Mouse (Mus musculus): ENCODE measurements around the gene Syce1.

Gene Syce1

GRCm38 (mm10) chr7:140787406-140788052 lies at the start of gene Syce1:
TSS of gene Syce1 (minus strand) at chr7:140787852.
- in situ Hi-C loops (cut with MboI; ENCODE audit: low sequenced_read_pairs) = no loop called here

DNA sequence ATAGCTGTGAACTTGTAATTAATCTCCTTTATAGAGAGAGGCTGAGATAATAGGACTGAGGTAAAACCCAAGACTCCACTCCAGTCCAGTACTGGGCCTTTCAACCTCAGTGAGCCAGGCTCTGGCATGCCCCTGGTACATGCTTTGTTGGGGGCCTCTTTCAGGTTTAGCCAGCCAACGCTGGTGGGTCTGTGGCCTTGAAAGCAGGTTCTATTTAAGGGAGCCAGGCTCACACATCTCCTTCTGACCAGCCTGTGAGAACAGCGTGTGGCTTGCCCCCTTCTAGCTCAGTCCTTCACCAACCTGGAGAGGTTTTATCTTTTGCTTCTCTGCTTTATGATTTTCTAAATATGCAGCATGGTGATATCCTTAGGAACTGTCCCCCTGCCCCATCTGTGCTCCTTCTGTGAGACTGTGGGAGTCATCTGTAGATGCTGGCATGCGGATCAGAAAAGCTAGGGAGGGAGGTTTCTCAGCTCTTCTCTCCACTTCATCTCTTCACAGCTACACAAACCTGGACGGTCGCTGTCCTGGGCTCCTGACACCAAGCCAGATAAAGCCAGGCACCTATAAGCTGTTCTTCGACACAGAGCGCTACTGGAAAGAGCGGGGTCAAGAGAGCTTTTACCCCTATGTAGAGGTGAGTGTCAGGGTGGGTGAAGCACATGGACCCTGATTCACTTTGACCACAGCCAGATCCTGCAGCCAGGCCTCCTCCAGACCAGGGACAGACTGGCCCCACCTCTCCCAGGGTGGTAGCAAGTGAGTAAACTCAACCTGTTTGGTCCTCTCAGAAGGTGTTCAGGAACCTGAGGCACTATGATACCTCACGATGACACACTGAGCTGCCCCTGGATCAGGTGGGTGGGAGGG lies 48.8 kb upstream of the Syce1 start:
- in situ Hi-C loops (cut with MboI; ENCODE audit: low sequenced_read_pairs) = no loop called here

- in situ Hi-C loops (cut with MboI; ENCODE audit: low sequenced_read_pairs) = no loop called here
These were observed 48.1 kb upstream of the Syce1 start for GRCm38 (mm10) chr7:140835758-140836087.

GRCm38 (mm10) chr7:140834968-140835757 lies 47.5 kb upstream of the Syce1 start, which contains the start of gene Urah:
TSS of gene Urah (plus strand) at chr7:140835018.
- in situ Hi-C loops (cut with MboI; ENCODE audit: low sequenced_read_pairs) = no loop called here

GRCm38 (mm10) chr7:140833341-140833740 lies 45.7 kb upstream of the Syce1 start:
- in situ Hi-C loops (cut with MboI; ENCODE audit: low sequenced_read_pairs) = no loop called here

DNA sequence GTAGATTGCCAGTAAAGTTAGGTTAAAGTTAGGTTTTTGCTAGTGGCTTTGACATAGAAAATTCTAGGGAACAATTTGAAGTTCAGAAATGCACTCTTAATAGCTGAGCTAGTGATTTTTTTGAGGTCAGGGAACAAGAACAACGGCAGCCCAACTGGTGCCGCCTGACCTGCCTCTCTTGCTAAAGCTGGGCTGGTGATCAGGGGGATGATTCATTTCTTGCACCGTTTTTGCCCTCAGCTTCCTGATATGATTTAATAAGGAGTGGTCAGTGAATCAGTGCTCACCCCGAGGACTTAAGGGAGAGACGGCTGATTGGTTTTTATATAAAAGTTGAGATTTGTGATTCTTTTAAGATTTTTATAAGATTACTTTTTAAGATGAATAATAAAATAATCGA lies 43.8 kb upstream of the Syce1 start:
- in situ Hi-C loops (cut with MboI; ENCODE audit: low sequenced_read_pairs) = no loop called here

DNA sequence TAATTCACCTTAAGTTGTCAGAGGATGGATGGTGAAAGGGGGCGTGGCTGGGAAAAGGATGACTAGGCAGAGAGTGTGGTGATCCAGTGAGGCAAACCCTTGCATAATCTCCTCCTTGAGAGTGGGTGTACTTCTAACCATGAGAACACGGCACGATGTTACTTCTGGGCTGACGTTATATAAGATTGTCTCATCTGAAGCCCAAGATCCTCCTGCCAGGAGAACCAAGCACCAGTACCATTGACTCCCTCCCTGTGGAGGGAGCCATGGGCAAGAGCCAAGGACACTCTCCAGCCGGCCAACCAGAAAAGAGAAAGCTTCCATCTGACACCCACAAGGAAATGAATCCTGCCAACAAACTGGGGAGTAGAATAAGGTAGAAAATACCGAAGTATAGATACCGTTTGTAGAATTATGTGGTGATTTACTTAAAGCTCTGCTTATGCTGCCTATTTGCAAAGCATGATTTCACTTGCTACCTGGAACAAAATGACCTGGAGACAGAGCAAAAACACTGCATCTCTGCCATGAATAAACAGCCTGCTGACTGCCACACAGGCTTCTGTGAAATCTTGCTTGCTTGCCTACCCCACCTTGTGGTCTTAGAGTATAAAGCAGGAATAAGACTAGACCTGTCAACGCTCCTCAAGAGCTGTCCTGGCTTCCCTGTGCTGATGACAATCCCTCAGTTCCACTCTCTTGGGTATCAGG lies 40.7 kb upstream of the Syce1 start:
- in situ Hi-C loops (cut with MboI; ENCODE audit: low sequenced_read_pairs) = no loop called here

DNA sequence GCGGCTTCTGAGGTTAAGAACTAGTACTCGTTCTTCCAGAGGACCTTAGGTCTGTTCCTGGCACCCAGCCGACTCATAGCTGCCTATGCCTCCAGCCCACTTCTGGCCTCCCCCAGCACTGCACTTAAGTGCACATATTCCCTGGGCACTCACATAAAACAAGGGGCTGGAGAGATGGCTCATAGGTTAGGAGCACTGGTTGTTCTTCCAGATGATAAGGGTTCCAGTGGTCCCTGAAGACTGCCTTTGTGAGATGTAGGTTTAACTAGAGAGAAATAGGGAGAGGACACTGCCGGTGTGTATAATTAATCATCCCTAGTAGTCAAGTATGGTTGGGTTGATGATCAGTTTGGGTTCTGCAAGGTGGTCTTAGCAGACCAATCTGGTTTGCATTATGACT lies 35.1 kb upstream of the Syce1 start:
- in situ Hi-C loops (cut with MboI; ENCODE audit: low sequenced_read_pairs) = no loop called here

DNA sequence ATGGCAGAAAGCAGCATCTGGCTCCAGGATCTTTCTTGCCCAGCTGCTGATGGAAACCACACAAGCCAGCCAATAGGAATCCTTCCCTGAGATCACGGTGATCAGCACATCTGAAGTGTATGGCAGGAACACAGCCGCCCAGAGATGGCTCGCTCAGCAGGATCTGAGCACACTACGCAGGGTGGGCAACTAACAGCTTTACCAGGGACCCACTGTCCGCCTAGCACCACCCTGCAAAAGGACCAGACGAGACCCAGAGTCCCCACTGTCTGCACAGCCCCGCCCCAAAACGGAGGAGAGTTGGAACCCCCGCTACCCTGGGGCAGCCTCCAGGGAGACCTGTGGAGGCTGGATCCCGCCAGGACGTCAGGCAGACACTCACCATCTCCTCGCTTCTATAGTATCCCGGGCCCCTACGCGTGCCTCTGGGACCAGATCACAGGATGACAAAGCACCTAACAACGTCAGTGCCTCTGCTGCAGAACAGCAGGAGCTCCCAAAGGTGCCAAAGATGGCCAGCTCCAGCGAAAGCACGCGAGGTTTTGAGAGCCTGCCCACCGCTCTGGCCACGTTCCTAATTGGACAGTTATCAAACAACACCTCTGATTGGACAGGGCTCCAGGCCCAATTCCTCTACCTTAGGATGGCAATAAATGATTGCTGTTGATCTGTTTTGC lies 34.1 kb upstream of the Syce1 start, which contains the start of gene Zfp941:
Gene Zfp941, minus strand, starts transcription at position 526 of the 677 bp plus-strand sequence.
- in situ Hi-C loops (cut with MboI; ENCODE audit: low sequenced_read_pairs) = no loop called here

GRCm38 (mm10) chr7:140821305-140821652 lies 33.6 kb upstream of the Syce1 start:
- in situ Hi-C loops (cut with MboI; ENCODE audit: low sequenced_read_pairs) = no loop called here

DNA sequence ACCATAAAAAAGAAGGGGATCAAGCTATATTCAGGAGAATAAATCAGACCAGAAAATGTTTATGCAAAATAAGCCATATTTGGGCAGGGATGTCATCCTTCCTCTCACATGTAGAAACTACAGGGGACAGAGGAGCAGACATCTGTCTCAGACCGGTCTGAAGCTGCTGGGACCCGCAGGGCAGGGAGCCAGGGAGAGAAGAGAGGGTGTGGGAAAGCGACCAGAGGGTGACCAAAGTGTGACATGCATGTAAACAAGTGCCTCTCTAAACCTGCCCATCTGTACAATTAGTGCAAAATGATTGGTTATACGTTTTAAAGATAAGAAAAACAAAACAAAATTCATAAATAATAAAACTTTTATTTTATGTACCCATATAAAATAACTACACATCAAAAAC lies 32.5 kb upstream of the Syce1 start:
- in situ Hi-C loops (cut with MboI; ENCODE audit: low sequenced_read_pairs) = no loop called here

GRCm38 (mm10) chr7:140812850-140813249 lies 25.2 kb upstream of the Syce1 start:
- in situ Hi-C loops (cut with MboI; ENCODE audit: low sequenced_read_pairs) = no loop called here

DNA sequence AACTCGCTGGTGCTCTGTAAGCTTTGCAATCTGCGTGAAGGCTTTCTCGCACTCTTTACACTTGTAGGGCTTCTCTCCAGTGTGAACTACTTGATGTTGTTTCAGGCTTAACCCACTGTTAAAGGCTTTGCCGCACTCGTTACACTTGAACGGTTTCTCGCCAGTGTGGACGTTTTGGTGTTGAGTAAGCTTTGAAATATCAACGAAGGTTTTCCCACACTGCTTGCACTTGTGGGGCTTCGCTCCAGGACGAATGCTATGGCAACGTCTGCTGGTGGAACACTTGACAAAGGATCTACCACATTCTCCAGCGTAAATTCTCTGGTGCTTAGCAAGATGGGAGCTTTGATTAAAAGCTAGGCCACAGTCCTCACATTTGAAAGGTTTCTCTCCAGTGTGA lies 24.1 kb upstream of the Syce1 start:
- in situ Hi-C loops (cut with MboI; ENCODE audit: low sequenced_read_pairs) = no loop called here

DNA sequence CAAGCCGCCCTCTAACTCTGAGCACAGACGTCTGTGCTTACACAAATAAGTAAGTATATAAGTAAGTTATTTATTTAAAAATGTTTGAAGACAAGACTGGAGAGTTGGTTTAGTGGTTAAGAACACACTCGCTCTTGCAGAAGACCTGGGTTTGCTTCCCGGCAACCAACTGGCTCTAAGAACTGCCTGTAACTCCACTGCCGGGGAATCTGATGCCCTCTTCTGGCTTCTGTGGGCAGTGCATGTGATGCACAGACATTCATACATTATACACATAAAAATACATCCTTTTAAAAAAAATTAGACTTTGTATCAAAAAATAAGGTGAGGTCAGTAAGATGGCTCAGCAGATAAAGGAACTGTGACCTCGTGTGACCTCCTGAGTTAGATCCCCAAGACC lies 22.8 kb upstream of the Syce1 start:
- in situ Hi-C loops (cut with MboI; ENCODE audit: low sequenced_read_pairs) = no loop called here

GRCm38 (mm10) chr7:140805704-140806103 lies 18.1 kb upstream of the Syce1 start:
- in situ Hi-C loops (cut with MboI; ENCODE audit: low sequenced_read_pairs) = no loop called here

- in situ Hi-C loops (cut with MboI; ENCODE audit: low sequenced_read_pairs) = no loop called here
These were observed 15.0 kb upstream of the Syce1 start for GRCm38 (mm10) chr7:140802629-140803028.

DNA sequence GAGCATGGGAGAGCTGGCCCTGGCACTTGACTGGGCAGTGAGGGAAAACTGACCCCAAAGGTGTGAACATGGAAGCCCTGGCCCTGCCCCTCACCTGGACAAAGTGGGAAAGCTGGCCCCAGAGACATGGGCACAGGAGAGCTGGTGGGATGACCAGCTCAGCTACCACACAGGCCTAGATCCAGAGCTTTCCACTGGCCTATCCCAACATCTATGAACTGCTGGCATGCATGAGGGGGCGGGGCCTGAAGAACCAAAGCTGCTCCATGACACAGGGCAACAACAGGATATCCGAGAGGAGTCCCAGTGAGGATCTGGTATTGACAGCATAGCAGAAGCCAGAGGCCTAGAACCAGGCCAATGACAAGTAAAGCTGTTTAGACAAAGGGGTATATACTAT lies 10.6 kb upstream of the Syce1 start:
- in situ Hi-C loops (cut with MboI; ENCODE audit: low sequenced_read_pairs) = no loop called here

GRCm38 (mm10) chr7:140797619-140798018 lies 10.0 kb upstream of the Syce1 start:
- in situ Hi-C loops (cut with MboI; ENCODE audit: low sequenced_read_pairs) = no loop called here

- in situ Hi-C loops (cut with MboI; ENCODE audit: low sequenced_read_pairs) = no loop called here
These were observed 5.9 kb upstream of the Syce1 start for GRCm38 (mm10) chr7:140793541-140793940.

GRCm38 (mm10) chr7:140788053-140788435 lies 392 bp upstream of the Syce1 start:
- in situ Hi-C loops (cut with MboI; ENCODE audit: low sequenced_read_pairs) = no loop called here
